Mouse (Mus musculus): Measurements from ENCODE around the gene Ctnna2. TPM values are rescaled to one million over a fixed set of nuclear protein-coding genes. Genes with fewer than 3 reads are reported as not detected.
A peak's percentile ranks its signal among the peaks of the same experiment; 100 is the strongest.

The Ctnna2 gene
- total RNA-seq, 2 experiments from 2014 or later: 82.8 to 86.1 TPM

GRCm38 (mm10) chr6:77191635-77192034 is 787.9 kb downstream of the Ctnna2 start:
- DNase-seq (ENCODE audit: low spot score in 2 of 2): no peak

DNA sequence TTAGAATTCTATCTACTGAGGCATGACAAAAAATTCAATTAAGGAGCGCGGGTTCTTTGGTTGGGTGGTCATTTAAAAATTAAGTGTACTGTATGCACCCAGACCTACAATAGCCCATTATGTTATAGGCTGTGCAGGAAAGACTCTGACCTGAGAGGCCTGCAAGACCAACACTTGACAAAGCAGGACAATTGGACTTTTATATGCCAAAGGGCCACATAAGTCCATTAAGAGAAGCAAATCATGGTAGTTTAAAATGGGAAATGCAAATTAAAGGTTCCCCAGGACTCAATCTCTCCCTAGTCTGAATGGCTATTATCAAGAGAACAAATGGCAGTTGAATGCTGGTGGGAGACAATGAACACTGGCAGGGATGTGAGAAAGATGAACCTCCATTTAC is 790.9 kb downstream of the Ctnna2 start:
- DNase-seq (ENCODE audit: low spot score in 2 of 2): no peak

GRCm38 (mm10) chr6:77185751-77186150 is 793.7 kb downstream of the Ctnna2 start:
- peak in 1 of 2 experiments; percentile 43 for DNase-seq (ENCODE audit: low spot score in 2 of 2)

DNA sequence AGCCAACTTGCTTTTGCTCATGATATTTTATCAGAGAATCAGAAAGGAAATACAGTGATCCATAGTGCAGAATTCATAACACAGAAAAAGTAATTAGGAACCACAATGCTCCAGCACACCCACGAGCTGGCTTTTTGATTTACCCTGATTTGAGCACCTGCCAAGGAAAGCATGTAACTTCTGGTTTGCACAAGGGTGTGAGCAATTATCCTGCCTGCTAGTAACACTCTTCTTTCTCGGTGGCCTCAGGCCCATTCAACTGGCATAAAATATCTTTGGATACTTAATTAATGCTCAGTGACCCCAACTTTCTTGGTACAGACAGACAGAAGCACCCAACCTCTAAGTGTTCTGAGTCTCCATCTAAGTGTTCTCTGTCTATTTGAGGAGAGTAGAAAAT is 794.6 kb downstream of the Ctnna2 start:
- peak; percentile 11 to 69 for DNase-seq (ENCODE audit: low spot score in 2 of 2)

DNA sequence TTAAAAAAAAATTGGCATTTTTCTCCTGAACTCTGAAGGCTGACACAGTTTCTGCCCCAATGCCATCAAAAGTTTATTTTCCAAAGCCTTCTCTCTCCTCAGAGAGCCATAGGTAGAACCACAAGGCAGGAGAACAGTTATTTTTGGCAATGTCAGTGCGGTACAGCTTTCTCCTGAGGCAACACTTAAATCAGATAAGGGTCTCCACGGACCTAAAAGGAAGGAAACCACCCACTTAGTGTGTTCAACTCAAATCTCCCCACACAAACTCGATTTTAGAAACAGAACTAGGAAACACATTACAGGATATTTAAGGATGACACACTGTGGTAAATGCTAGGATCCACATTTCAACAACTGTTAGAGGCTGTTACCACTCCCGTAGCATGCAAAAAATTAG is 803.7 kb downstream of the Ctnna2 start:
- no peak for DNase-seq (ENCODE audit: low spot score in 2 of 2)

- DNase-seq (ENCODE audit: low spot score in 2 of 2): peak in 1 of 2 experiments; percentile 39
Measured at GRCm38 (mm10) chr6:77157028-77157427, 822.5 kb downstream of the Ctnna2 start.

DNA sequence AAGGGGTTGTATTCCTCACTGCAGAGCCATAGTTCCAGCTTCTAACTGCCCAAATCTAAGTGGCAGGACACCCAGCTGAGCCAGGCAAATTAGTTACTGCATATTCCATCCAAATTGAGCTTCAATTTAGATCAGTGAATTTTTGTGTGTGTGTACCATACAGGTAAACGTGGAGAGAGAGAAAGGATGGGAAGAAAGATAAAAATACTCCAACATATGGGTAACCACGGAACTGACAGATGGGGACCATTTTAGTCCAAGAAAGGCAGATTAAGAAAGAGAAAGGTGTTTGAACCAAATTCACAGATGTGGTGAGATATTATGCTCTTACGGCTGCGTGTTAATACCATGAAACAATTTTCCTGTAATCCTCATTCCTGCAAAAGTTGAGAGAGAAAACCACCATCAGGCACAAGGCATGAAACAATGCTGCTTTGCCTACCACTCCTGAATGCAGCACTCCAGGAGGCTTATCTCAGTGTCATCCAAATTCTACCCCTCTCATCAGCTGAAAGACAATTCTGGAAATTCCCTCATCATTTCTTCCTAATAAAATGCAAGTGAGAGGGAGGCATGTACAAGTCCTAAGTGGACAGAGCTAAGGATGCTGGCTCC is 840.1 kb downstream of the Ctnna2 start:
- DNase-seq (ENCODE audit: low spot score in 2 of 2): no peak

DNA sequence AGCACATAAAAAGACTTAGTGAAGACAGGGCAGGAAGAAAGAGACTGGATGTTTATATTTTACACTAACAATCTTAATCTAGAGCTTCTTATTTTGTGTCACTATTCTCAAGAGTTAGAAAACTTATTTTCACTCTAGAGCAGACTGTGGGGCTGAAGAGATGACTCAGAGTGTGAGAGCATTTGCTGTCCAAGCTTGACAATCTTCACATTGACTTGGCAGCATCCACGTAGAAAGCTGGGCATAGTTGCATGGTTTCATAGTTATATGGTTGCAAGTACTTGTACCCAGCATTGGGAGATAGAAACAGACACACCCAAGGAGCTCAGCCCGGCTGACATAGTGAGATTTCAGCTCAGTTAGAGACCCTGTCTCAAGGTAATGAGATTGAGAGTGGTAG is 858.6 kb downstream of the Ctnna2 start:
- no peak for DNase-seq (ENCODE audit: low spot score in 2 of 2)

- DNase-seq (ENCODE audit: low spot score in 2 of 2): no peak
Measured at GRCm38 (mm10) chr6:77120510-77120909, 859.0 kb downstream of the Ctnna2 start.

DNA sequence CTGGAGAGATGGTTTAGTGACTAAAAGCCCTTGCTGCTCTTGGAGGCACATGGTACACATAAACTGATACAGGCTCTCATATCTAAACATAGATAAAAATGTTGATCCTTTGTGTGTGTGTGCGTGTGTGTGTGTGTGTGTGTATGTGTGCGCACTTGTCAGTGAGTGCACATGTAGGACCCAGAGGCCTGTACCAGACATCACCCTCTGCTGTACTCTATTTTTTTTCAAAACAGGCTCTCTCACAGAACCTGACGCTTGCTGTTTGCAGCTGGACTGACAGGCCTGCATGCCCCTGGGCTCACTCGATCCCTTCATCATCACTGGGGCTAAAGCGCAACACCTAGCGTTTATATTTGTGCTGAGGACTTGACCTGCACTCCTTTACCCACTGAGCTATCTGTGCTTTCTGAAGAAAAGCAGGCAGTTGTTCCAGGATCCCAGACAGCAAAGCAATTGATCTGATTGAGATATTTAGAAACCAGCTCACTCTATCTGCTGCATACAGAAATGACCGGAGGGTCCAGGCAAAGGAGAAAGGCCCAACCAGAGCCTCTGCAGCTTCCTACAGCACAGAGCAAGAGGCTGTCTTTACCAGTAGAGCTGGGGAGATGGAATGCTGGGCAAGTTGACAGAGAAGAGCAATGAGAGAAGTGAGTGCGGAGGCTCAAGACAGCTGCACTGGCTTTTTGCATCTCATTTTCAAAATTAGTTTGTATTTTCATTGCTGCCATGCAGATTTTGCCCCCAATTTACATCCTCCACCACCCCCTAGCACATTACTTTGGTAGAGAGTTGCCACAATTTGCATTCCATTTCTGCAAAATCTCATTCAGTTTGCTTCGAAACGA is 870.2 kb downstream of the Ctnna2 start:
- peak; percentile 9 to 47 for DNase-seq (ENCODE audit: low spot score in 2 of 2)

GRCm38 (mm10) chr6:77101047-77101446 is 878.5 kb downstream of the Ctnna2 start:
- peak in 1 of 2 experiments; percentile 32 for DNase-seq (ENCODE audit: low spot score in 2 of 2)

DNA sequence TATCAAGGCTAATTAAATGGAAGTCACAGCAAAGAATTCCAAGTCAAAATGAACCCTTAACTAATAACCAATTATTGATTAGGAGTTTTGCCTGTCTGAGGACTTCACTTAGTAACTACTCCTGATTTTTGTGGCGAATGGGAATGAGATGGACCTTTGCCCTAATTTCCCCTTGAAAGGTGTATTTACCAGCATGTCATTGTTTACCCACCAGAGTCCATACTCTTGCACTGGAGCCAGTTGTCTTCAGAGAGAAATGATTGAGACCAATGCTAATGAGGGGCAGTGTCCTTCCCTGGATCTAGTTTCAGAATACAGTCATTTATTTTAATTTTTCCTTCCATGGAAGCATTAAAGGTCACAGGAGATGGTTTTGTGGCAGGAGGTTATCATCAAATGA is 881.0 kb downstream of the Ctnna2 start:
- DNase-seq (ENCODE audit: low spot score in 2 of 2): no peak

DNA sequence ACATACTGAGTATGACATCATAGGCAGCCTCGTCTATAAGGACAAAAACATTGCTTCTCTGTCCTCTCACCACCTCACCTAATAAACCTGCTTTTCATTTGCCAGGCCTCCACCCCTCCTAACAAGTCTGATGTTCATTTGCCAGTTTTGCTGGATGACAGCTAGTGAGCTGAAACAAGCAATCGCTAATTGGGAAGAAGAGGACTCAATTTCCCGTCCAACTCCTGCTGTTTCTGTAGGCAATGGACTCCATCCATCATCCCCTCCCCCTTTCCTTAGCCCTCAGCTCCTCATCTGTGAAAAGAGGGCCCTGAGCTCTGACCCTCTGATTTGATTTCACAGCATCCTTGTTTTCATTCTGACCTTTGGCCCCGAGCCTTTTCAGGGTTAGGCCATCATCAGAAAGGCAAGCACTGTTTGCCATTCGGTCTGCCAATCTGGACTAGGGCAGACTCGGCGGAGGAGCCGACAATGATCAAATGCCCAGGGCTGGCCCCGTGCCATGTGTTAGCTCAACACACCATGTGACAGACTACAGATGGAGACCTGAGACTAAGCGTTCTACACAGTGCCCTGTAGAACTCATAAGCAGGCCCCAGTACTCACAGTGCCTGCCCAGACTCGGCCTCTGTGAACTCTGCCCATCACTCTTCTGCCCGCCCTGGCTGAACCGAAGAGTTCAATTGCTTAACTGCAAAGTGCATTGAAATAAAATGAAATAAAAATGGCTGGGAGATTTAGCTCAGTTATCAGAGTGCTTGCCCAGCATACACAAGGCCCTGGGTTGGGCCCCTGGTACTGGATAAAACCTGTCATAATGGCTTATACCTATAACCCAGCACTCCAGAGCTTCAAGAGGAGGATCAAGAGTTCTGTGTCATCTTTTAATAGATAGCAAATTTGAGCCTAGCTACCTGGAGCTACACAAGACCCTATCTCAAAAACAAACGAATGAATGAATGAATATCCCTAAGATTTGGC is 903.8 kb downstream of the Ctnna2 start:
- peak; percentile 77 to 91 for DNase-seq (ENCODE audit: low spot score in 2 of 2)

GRCm38 (mm10) chr6:77069595-77069994 is 909.9 kb downstream of the Ctnna2 start:
- DNase-seq (ENCODE audit: low spot score in 2 of 2): no peak

- DNase-seq (ENCODE audit: low spot score in 2 of 2): peak in 1 of 2 experiments; percentile 13
Measured at GRCm38 (mm10) chr6:77050690-77051089, 928.8 kb downstream of the Ctnna2 start.

DNA sequence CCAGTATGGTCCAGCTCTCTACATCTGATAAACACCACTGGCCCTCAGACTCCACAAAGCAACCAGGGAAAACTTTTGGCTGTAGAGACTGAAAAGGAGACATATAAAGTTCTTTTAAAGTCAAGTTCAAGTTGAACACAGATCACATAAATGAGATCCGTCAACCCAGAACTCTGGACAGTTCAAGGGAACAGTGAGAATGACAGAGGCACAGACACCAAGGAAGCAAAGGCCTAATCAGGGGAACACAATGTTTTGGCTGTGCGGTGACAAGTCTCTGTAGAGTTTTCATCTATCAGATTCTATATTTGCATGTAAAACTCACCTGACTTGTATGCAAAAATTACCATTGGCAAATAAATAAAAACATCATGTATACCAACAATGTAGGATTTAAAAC is 929.3 kb downstream of the Ctnna2 start:
- DNase-seq (ENCODE audit: low spot score in 2 of 2): no peak

DNA sequence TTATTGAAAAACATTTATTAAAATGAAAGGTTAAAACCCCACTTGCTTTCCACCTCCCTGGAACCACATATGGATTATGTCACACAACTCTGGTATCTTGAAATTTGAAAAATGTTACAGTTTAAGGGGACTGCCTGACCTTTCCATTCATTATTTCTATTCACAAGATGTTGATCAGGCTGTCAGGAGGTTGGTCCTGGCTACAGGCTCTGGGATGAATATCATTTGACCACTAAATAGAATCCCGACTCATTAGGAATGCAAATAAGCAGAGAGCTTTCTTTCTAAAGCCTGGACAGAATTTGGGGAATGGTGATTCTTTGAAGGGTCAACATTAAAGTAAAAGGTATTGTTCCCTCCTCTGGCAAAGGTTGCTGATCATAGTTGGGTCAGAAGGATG is 931.9 kb downstream of the Ctnna2 start:
- no peak for DNase-seq (ENCODE audit: low spot score in 2 of 2)

DNA sequence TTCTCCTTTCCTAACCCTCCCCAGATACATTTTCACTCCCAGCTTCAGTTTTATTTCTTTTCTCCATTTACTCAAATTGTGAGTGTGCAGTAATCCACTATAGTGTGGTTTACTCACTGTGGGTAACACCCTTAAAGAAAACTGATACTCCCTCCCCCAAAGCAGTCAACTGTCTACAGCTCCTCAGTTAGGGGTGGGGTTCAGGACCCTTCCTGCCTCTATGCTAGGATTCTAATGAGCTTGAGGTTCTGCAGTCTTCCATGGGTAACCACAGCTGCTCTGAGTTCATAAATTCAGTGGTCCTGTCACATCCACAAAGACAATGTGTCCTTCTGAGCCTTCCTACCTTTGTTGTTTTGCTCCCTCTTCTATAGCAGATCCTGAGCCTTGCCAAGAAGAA is 954.4 kb downstream of the Ctnna2 start:
- DNase-seq (ENCODE audit: low spot score in 2 of 2): no peak

DNA sequence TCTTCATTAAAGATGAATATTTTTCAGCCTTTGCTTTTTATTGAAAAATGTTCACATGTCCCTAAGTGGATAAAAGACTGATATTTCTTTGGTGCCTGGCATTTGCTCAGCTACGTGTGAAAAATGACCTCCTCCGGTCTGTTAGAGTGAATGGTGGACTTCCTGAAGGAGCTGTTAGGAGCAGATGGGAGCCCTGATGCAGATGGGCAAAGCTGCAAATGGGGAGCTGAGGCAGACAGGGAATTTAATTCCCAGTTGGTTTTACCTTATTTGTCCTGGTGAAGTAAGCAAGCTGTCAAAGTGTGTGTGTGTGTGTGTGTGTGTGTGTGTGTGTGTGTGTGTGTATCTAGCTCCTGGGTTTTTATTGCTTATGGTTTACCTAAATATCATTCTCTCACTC is 966.3 kb downstream of the Ctnna2 start:
- DNase-seq (ENCODE audit: low spot score in 2 of 2): no peak

- DNase-seq (ENCODE audit: low spot score in 2 of 2): peak; percentile 54 to 81
Measured at GRCm38 (mm10) chr6:77011001-77011400, 968.5 kb downstream of the Ctnna2 start.

GRCm38 (mm10) chr6:76992128-76992527 is 987.4 kb downstream of the Ctnna2 start:
- no peak for DNase-seq (ENCODE audit: low spot score in 2 of 2)

Data from layer of hippocampus, adult 18-20 months (tissue).